Mouse (Mus musculus): ENCODE data around the gene Ddr2. TPM values are rescaled to one million over a fixed set of nuclear protein-coding genes. Genes with fewer than 3 reads are reported as not detected.

The Ddr2 gene
- polyA plus RNA-seq (2012; fragmentation: generic; extraction: Trizol), result 13.7 TPM
- long read RNA-seq, experiment 1, full-length matches to known transcripts, result 3 of 15 reads
- long read RNA-seq, experiment 1, partial matches to known transcripts, result 0 of 15 reads
- long read RNA-seq, experiment 1, other reads (novel, unspliced or antisense), result 12 of 15 reads
- long read RNA-seq, experiment 2, full-length matches to known transcripts, result 19 of 80 reads
- long read RNA-seq, experiment 2, partial matches to known transcripts, result 17 of 80 reads
- long read RNA-seq, experiment 2, other reads (novel, unspliced or antisense), result 44 of 80 reads

DNA sequence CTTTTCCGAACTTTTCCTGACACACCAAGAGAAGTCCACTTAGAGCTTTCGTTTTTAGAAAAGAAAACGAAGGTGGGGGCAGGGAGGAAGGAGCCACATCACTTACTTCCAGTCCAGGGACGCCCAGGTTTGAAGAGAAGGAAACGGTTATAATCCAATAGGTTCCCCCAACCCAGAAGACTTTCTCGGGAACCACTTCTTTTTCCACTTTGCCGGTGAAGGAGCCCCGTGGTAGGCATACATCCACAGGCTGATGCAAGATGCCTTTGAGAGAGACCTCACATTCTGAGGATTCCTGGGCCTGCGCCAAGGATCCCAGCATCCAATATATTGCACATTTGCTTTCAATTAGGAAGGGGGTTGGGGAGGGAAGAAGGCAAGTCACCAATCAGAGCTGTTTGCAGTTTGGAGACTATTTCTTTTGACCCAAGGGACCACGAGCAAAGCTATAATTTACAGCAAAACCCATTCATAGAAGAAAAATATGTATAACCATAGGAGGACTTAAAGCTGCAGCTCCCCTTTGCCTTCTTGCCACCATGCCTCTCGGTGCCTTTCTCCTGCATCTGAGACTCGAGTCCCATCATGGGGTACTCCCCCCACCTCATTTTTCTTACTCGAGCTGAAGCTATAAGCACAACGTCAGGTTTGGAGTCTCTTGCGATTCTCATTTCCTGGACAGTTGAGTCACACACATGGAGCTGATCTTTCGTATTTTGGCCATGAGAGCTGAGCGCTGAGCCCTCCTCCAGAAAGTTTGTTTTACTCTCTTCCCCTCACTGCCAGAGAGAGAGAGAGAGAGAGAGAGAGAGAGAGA is at the start of gene Ddr2:
Ddr2 (minus strand) TSS at position 247 of the 817 bp plus-strand sequence.
- Histone ChIP-seq H3K4me3 (ENCODE audit: insufficient read depth, poor library complexity, severe bottlenecking) (peak within 1 kb of the TSS; percentile 55), H3ac (ENCODE audit: control insufficient read depth, insufficient read length, low read depth) (peak within 1 kb of the TSS; percentile 96), H3K79me3 (ENCODE audit: low read depth) (peaks cover 45% of the 10 kb centered on the region), H3K79me2 (ENCODE audit: control insufficient read depth, insufficient read depth) (peaks cover 47% of the 10 kb centered on the region), H3K27me3 (ENCODE audit: control insufficient read depth, insufficient read depth, insufficient read length) (no peaks in the 10 kb centered on the region), H3K36me3 (ENCODE audit: control insufficient read depth, insufficient read depth) (no peaks in the 10 kb centered on the region)
- no peak for TF ChIP-seq CTCF (IDR thresholded peaks at IDR 0.05; ENCODE audit: control insufficient read depth, insufficient read depth, insufficient read length)
- TF ChIP-seq MYOG (IDR thresholded peaks at IDR 0.05; ENCODE audit: control insufficient read depth, extremely low read depth, insufficient read length), result no peak
- no peak for TF ChIP-seq FOSL1 (IDR thresholded peaks at IDR 0.05; ENCODE audit: insufficient read depth, low read length, poor library complexity, severe bottlenecking)
- TF ChIP-seq USF1 (IDR thresholded peaks at IDR 0.05; ENCODE audit: low read depth), result no peak
- peak; percentile 47 for TF ChIP-seq MAX (IDR thresholded peaks at IDR 0.05)
- TF ChIP-seq CEBPB (IDR thresholded peaks at IDR 0.05; ENCODE audit: low read depth), result peak; percentile 75
- TF ChIP-seq MYOD1 (IDR thresholded peaks at IDR 0.05; ENCODE audit: control insufficient read depth, insufficient read length, low read depth), result no peak

DNA sequence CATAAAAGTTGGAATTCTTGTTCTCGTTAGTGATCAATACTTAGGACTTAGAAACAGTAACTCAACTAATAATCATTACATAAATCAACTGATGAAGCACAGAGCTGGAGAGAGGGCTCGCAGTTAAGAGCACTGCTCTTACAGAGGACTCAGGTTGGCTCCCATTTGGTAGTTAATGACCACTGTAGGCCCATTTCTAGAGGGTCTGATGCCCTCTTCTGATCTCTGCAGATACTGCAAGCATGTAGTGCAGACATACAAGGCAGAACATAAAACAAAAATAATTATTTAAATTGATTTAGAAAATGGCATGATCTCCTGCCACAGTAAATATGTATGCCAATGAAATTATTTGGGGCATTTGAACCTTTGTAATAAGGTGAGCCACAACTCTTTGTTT is 49.1 kb upstream of the Ddr2 start:
- Histone ChIP-seq H3ac (ENCODE audit: control insufficient read depth, insufficient read length, low read depth) (no peak overlapping the region), H3K36me3 (ENCODE audit: control insufficient read depth, insufficient read depth) (peaks cover 19% of the 10 kb centered on the region)
- TF ChIP-seq MAX (IDR thresholded peaks at IDR 0.05) (no peak), FOSL1 (IDR thresholded peaks at IDR 0.05; ENCODE audit: insufficient read depth, low read length, poor library complexity, severe bottlenecking) (no peak), CTCF (IDR thresholded peaks at IDR 0.05; ENCODE audit: control insufficient read depth, insufficient read depth, insufficient read length) (no peak), MYOG (IDR thresholded peaks at IDR 0.05; ENCODE audit: control insufficient read depth, extremely low read depth, insufficient read length) (no peak), CEBPB (IDR thresholded peaks at IDR 0.05; ENCODE audit: low read depth) (no peak), USF1 (IDR thresholded peaks at IDR 0.05; ENCODE audit: low read depth) (no peak), MYOD1 (IDR thresholded peaks at IDR 0.05; ENCODE audit: control insufficient read depth, insufficient read length, low read depth) (no peak)

GRCm38 (mm10) chr1:170155761-170156160 is 45.2 kb upstream of the Ddr2 start:
- Histone ChIP-seq H3K36me3 (ENCODE audit: control insufficient read depth, insufficient read depth) (peaks cover 23% of the 10 kb centered on the region), H3K27me3 (ENCODE audit: control insufficient read depth, insufficient read depth, insufficient read length) (no peaks in the 10 kb centered on the region), H3ac (ENCODE audit: control insufficient read depth, insufficient read length, low read depth) (no peak overlapping the region), H3K4me3 (ENCODE audit: insufficient read depth, poor library complexity, severe bottlenecking) (no peak overlapping the region), H3K79me3 (ENCODE audit: low read depth) (no peaks in the 10 kb centered on the region), H3K79me2 (ENCODE audit: control insufficient read depth, insufficient read depth) (no peaks in the 10 kb centered on the region)
- TF ChIP-seq USF1 (IDR thresholded peaks at IDR 0.05; ENCODE audit: low read depth) (no peak), FOSL1 (IDR thresholded peaks at IDR 0.05; ENCODE audit: insufficient read depth, low read length, poor library complexity, severe bottlenecking) (no peak), CEBPB (IDR thresholded peaks at IDR 0.05; ENCODE audit: low read depth) (no peak), CTCF (IDR thresholded peaks at IDR 0.05; ENCODE audit: control insufficient read depth, insufficient read depth, insufficient read length) (no peak), MYOG (IDR thresholded peaks at IDR 0.05; ENCODE audit: control insufficient read depth, extremely low read depth, insufficient read length) (no peak), MAX (IDR thresholded peaks at IDR 0.05) (no peak), MYOD1 (IDR thresholded peaks at IDR 0.05; ENCODE audit: control insufficient read depth, insufficient read length, low read depth) (no peak)

More for the DNA sequence above, 49.1 kb upstream of the Ddr2 start:
- no peaks in the 10 kb centered on the region for H3K79me2 ChIP-seq (ENCODE audit: control insufficient read depth, insufficient read depth)
- H3K4me3 ChIP-seq (ENCODE audit: insufficient read depth, poor library complexity, severe bottlenecking), result no peak overlapping the region
- no peaks in the 10 kb centered on the region for H3K27me3 ChIP-seq (ENCODE audit: control insufficient read depth, insufficient read depth, insufficient read length)
- H3K79me3 ChIP-seq (ENCODE audit: low read depth), result no peaks in the 10 kb centered on the region

- TF ChIP-seq FOSL1 (IDR thresholded peaks at IDR 0.05; ENCODE audit: insufficient read depth, low read length, poor library complexity, severe bottlenecking) (no peak), CEBPB (IDR thresholded peaks at IDR 0.05; ENCODE audit: low read depth) (no peak), CTCF (IDR thresholded peaks at IDR 0.05; ENCODE audit: control insufficient read depth, insufficient read depth, insufficient read length) (no peak), MAX (IDR thresholded peaks at IDR 0.05) (no peak), USF1 (IDR thresholded peaks at IDR 0.05; ENCODE audit: low read depth) (no peak), MYOD1 (IDR thresholded peaks at IDR 0.05; ENCODE audit: control insufficient read depth, insufficient read length, low read depth) (no peak), MYOG (IDR thresholded peaks at IDR 0.05; ENCODE audit: control insufficient read depth, extremely low read depth, insufficient read length) (no peak)
- Histone ChIP-seq H3K79me2 (ENCODE audit: control insufficient read depth, insufficient read depth) (no peaks in the 10 kb centered on the region), H3K4me3 (ENCODE audit: insufficient read depth, poor library complexity, severe bottlenecking) (no peak overlapping the region), H3K36me3 (ENCODE audit: control insufficient read depth, insufficient read depth) (peaks cover 24% of the 10 kb centered on the region), H3K79me3 (ENCODE audit: low read depth) (no peaks in the 10 kb centered on the region), H3ac (ENCODE audit: control insufficient read depth, insufficient read length, low read depth) (no peak overlapping the region), H3K27me3 (ENCODE audit: control insufficient read depth, insufficient read depth, insufficient read length) (no peaks in the 10 kb centered on the region)
Observed at GRCm38 (mm10) chr1:170155298-170155697, 44.7 kb upstream of the Ddr2 start.

DNA sequence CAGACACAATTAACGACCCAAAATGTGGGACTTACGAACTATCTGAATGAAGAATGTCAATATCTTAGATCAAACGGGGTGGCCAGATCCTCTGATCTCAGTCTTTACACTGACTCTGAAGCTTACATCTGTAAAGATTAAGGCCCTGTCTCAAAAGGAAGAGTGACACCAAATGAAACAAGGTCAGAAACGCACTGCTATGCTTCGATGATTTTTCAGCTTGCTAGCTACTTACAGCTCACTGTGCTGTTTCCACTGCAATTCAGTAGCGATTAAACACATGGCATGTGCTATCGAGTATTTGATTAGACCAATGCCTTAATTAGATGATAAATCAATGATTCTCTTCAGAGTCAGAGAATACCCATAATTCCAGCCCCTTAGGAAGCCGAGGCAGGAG is 43.4 kb upstream of the Ddr2 start:
- Histone ChIP-seq H3K36me3 (ENCODE audit: control insufficient read depth, insufficient read depth) (peaks cover 29% of the 10 kb centered on the region), H3K27me3 (ENCODE audit: control insufficient read depth, insufficient read depth, insufficient read length) (no peaks in the 10 kb centered on the region), H3ac (ENCODE audit: control insufficient read depth, insufficient read length, low read depth) (no peak overlapping the region), H3K79me3 (ENCODE audit: low read depth) (no peaks in the 10 kb centered on the region), H3K79me2 (ENCODE audit: control insufficient read depth, insufficient read depth) (no peaks in the 10 kb centered on the region), H3K4me3 (ENCODE audit: insufficient read depth, poor library complexity, severe bottlenecking) (no peak overlapping the region)
- TF ChIP-seq MYOG (IDR thresholded peaks at IDR 0.05; ENCODE audit: control insufficient read depth, extremely low read depth, insufficient read length) (no peak), CTCF (IDR thresholded peaks at IDR 0.05; ENCODE audit: control insufficient read depth, insufficient read depth, insufficient read length) (no peak), CEBPB (IDR thresholded peaks at IDR 0.05; ENCODE audit: low read depth) (no peak), MYOD1 (IDR thresholded peaks at IDR 0.05; ENCODE audit: control insufficient read depth, insufficient read length, low read depth) (no peak), USF1 (IDR thresholded peaks at IDR 0.05; ENCODE audit: low read depth) (no peak), FOSL1 (IDR thresholded peaks at IDR 0.05; ENCODE audit: insufficient read depth, low read length, poor library complexity, severe bottlenecking) (no peak), MAX (IDR thresholded peaks at IDR 0.05) (no peak)
